Mouse (Mus musculus) ZHBTc4 (cell line): Measurements from ENCODE around the gene Pds5a.

Experiments
- DNase-seq: peaks from one replicate; pipeline ENCODE4 v3.0.0-alpha.2; 2011; ENCODE audit warnings: low read depth, low spot score

The Pds5a gene

DNA sequence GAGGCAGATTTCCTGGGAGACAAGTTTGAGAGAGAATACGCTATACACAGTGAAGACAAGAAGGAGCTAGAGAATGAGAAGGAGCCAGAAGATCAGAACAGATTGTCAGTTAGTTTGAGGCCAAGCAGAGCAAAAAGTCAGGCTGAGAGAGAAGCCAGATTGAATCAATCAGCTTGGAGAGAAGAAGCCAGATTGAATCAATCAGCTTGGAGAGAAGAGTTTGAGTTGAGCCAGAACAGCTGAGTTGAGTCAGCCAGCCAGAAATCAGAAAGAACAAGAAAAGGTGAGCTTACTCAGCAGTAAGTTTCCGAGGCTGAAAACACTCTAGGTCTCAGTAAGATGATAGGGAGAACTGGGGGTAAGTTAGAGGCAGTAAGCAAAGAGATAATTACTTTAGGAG, 123.2 kb downstream of the Pds5a start:
- DNase-seq: no peak

DNA sequence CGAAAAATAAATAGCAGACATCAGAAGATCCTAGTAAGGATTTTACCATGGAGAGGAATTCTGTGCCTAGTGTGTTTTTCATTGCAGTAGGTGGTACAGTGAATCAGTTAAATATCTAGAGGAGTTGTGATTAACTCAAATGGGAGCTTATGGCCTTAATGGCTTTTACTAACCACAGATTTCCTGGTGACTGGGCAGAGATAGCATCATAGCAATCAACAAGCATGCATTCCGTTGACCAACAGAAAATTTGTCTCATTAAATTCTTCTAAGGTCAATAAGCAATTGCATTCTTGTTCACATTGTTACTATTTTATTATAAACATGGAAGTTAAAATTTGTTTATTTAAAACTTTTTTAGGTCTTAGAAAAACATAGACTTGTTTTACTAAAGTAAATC, 132.6 kb downstream of the Pds5a start:
- DNase-seq: no peak

DNA sequence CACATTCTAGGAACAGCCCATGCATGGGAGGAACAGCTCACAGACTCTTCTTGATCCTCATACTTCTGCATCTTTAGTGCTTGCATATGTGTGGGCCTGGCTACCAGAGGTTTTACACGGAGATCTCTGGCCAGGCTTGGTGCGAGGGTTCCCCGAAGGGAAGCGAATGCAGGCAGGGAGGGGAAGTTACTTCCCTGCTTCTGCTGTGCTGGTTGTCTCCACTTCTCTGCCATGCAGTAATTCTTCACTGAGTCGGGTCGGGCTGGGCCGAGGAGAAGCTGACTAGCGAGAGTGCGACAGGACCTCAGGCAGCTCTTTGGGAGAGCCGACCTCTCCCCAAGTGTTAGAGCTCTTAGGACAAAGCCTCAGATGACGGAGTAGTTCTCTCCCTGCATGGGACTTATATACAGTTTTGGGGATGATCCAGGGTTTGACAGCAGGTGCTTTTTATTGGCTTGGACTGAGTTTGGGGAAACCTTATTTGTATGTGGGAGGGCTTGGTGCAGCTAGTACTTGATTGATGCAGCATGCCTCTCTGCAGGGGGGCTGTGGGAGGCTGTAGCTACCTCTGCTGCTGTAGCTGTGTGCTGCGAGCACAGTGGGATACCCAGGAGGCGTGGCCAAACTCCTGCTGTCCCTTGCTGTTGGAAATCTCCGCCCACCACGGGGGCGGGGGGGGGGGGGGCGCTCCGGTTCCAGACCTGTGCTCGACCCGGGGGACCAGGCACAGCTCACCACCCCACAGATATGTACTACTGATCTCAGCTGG, 136.8 kb downstream of the Pds5a start:
- DNase-seq: peak; percentile 93

DNA sequence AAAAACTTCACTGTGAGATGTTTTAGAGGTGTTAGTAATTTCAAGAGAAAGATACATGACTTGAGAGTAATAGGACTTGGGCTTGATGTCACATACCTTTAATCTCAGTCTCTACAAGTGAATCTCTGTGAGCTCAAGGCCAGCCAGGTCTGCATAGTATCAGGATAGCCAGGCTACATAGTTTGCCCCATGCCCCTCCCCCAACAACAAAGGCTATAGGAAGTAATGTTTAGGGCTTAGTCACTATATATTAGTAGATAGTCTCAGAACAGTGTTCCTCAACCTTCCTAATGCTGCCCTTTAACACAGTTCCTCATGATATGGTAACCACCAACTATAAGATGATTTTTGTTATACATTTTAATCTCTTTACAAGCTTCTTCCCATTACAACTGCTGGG, 141.0 kb downstream of the Pds5a start:
- DNase-seq: no peak
